Mouse (Mus musculus) brain, embryonic 14.5 days (tissue): ENCODE data around the gene Ppp1r10. TPM values are rescaled to one million over a fixed set of nuclear protein-coding genes. Genes with fewer than 3 reads are reported as not detected.

Source experiments
- DNase-seq: peaks from one replicate; pipeline ENCODE4 v3.0.0-alpha.2; 2011; ENCODE audit warnings: low read depth
- CTCF ChIP-seq: fragments of 200-500 bp; IDR thresholded peaks from 2 replicates; pipeline ENCODE4 v1.5.1; 2012; ENCODE audit warnings: inconsistent platforms, mild to moderate bottlenecking, moderate library complexity, borderline replicate concordance; ENCODE audit not compliant: insufficient read depth, insufficient read length; ENCODE audit errors: extremely low read depth
- POLR2A ChIP-seq: fragments of 200-500 bp; IDR thresholded peaks from 2 replicates; pipeline ENCODE4 v1.6.1; 2012; ENCODE audit warnings: mild to moderate bottlenecking, inconsistent platforms, borderline replicate concordance; ENCODE audit not compliant: poor library complexity, insufficient read depth, insufficient read length, severe bottlenecking; ENCODE audit errors: extremely low read depth
- polyA plus RNA-seq: library from polyadenylated mRNA; depleted of rRNA; stranded (reverse); fragments of >200 nt; gene quantifications from 2 replicates; pipeline ENCODE4 v1.2.3, GENCODE M21; 2012

The Ppp1r10 gene
- polyA plus RNA-seq, 1 experiment = 60.8 TPM

- DNase-seq = no peak
Measured at GRCm38 (mm10) chr17:35874721-35875120, 41.5 kb upstream of the Ppp1r10 start.

GRCm38 (mm10) chr17:35879245-35880057 is 36.8 kb upstream of the Ppp1r10 start, which contains the start of gene Dhx16:
Gene Dhx16, plus strand, starts transcription at chr17:35879819.
- DNase-seq = peak; percentile 99
- TF ChIP-seq CTCF (peak; percentile 75), POLR2A (peak; percentile 35; the same call in 1 of the 2 replicates)

More at GRCm38 (mm10) chr17:35874721-35875120, 41.5 kb upstream of the Ppp1r10 start:
- TF ChIP-seq CTCF (no peak), POLR2A (no peak)

- no peak for DNase-seq
- TF ChIP-seq CTCF (no peak), POLR2A (no peak)
Measured at GRCm38 (mm10) chr17:35882924-35883323, 33.3 kb upstream of the Ppp1r10 start.

- TF ChIP-seq CTCF (no peak), POLR2A (no peak)
- DNase-seq = no peak
Measured at GRCm38 (mm10) chr17:35883777-35884176, 32.5 kb upstream of the Ppp1r10 start.

GRCm38 (mm10) chr17:35887725-35888124 is 28.5 kb upstream of the Ppp1r10 start:
- DNase-seq = no peak
- TF ChIP-seq POLR2A = no peak
- TF ChIP-seq CTCF = no peak

- peak; percentile 97 for DNase-seq
- no peak for TF ChIP-seq CTCF
- peak; percentile 61 for TF ChIP-seq POLR2A
Measured at GRCm38 (mm10) chr17:35896781-35897643, 19.2 kb upstream of the Ppp1r10 start, which contains the start of gene 2310061I04Rik. Gene 2310061I04Rik, minus strand, starts transcription at chr17:35897431.

- TF ChIP-seq POLR2A (no peak), CTCF (no peak)
- no peak for DNase-seq
Measured at GRCm38 (mm10) chr17:35897644-35898573, 18.3 kb upstream of the Ppp1r10 start.

GRCm38 (mm10) chr17:35900636-35901035 is 15.6 kb upstream of the Ppp1r10 start:
- TF ChIP-seq POLR2A = no peak
- DNase-seq = no peak

GRCm38 (mm10) chr17:35903343-35903991 is 12.8 kb upstream of the Ppp1r10 start:
- no peak for TF ChIP-seq CTCF
- no peak for TF ChIP-seq POLR2A
- DNase-seq = peak; percentile 23

- no peak for DNase-seq
- TF ChIP-seq POLR2A = no peak
Measured at GRCm38 (mm10) chr17:35903992-35904355, 12.3 kb upstream of the Ppp1r10 start.
